Mouse (Mus musculus) macrophage (primary cell): ENCODE measurements around the gene Zfp882. TPM values are rescaled to one million over a fixed set of nuclear protein-coding genes. Genes with fewer than 3 reads are reported as not detected.

Experiments
- polyA plus RNA-seq: library from polyadenylated mRNA; stranded (reverse); fragments of 250-400 nt; gene quantifications from 3 replicates; pipeline ENCODE4 v1.2.4, GENCODE M21; 2018; ENCODE audit warnings: inconsistent platforms

Zfp882 gene
- polyA plus RNA-seq, 1 experiment from 2014 or later: 1.7 TPM

Other genes with a start within 250 kb of the Zfp882 start
- gene Unc13a, start 236.9 kb upstream of the Zfp882 start, polyA plus RNA-seq: 0.98 to 1.4 TPM (median 1.4 TPM) in 3 replicates
- gene Jak3, start 232.3 kb upstream of the Zfp882 start, polyA plus RNA-seq: 10.8 to 16.4 TPM (median 11.3 TPM) in 3 replicates
- 0.64 to 0.95 TPM (median 0.93 TPM) in 3 replicates for gene Insl3, start 219.4 kb upstream of the Zfp882 start, polyA plus RNA-seq
- 13.1 to 16.5 TPM (median 14.2 TPM) in 3 replicates for gene B3gnt3, start 206.8 kb upstream of the Zfp882 start, polyA plus RNA-seq
- 5.0 to 6.2 TPM (median 5.8 TPM) in 3 replicates for gene Fcho1, start 182.9 kb upstream of the Zfp882 start, polyA plus RNA-seq
- 8.3 to 10.1 TPM (median 9.2 TPM) in 3 replicates for gene Zfp709, start 26.6 kb upstream of the Zfp882 start, polyA plus RNA-seq
- 11.8 to 35.6 TPM (median 15.9 TPM) in 3 replicates for gene Zfp617, start within 50 bp of the Zfp882 start, polyA plus RNA-seq
- gene Zfp961, start 42.4 kb downstream of the Zfp882 start, polyA plus RNA-seq: 8.4 to 12.3 TPM (median 9.8 TPM) in 3 replicates
- 4.8 to 31.0 TPM (median 8.7 TPM) in 3 replicates for gene Cyp4f18, start 101.0 kb downstream of the Zfp882 start, polyA plus RNA-seq
- gene Olfr372, start 132.6 kb downstream of the Zfp882 start, polyA plus RNA-seq: not detected in 3 replicates
- not detected in 3 replicates for gene Olfr373, start 174.6 kb downstream of the Zfp882 start, polyA plus RNA-seq
- not detected in 3 replicates for gene Olfr374, start 198.4 kb downstream of the Zfp882 start, polyA plus RNA-seq
- gene Tpm4, start 226.4 kb downstream of the Zfp882 start, polyA plus RNA-seq: 152 to 252 TPM (median 227 TPM) in 3 replicates